Mouse (Mus musculus) spleen, adult 2 months (tissue): ENCODE results near the gene Sar1a.

Source experiments
- CTCF ChIP-seq: fragments of 200-500 bp; IDR thresholded peaks from 2 replicates; pipeline ENCODE4 v1.5.1; 2011; ENCODE audit warnings: mild to moderate bottlenecking, inconsistent platforms; ENCODE audit not compliant: insufficient read depth, insufficient read length, insufficient replicate concordance; ENCODE audit errors: extremely low read depth
- POLR2A ChIP-seq: fragments of 200-500 bp; IDR thresholded peaks from 2 replicates; pipeline ENCODE4 v1.6.1; 2011; ENCODE audit warnings: low read depth, low read length, inconsistent platforms

- TF ChIP-seq CTCF (no peak), POLR2A (no peak)
Measured at GRCm38 (mm10) chr10:61715996-61716864, 36.1 kb downstream of the Sar1a start.
